Mouse (Mus musculus): ENCODE measurements around the gene Zfhx2. TPM values are rescaled to one million over a fixed set of nuclear protein-coding genes. Genes with fewer than 3 reads are reported as not detected.

The Zfhx2 gene
- polyA plus RNA-seq, 1 experiment, result 6.3 TPM

- TF ChIP-seq POLR2A (IDR thresholded peaks at IDR 0.05; ENCODE audit: control insufficient read depth, extremely low read depth, insufficient read depth, low read length, poor library complexity) (no peak), CTCF (IDR thresholded peaks at IDR 0.05; ENCODE audit: borderline replicate concordance, control insufficient read depth, extremely low read depth, insufficient read depth, low read length, poor library complexity) (no peak)
- H3K36me3 ChIP-seq (ENCODE audit: control insufficient read depth, insufficient read depth, low read length), result no peaks in the 10 kb centered on the region
Observed at GRCm38 (mm10) chr14:55011116-55011515, 81.0 kb downstream of the Zfhx2 start.

More at GRCm38 (mm10) chr14:55011116-55011515, 81.0 kb downstream of the Zfhx2 start:
- Histone ChIP-seq H3K27ac (ENCODE audit: control insufficient read depth, insufficient read depth, low read length) (no peak overlapping the region), H3K27me3 (ENCODE audit: control insufficient read depth, insufficient read depth, low read length) (no peaks in the 10 kb centered on the region), H3K4me3 (ENCODE audit: control insufficient read depth, insufficient read depth, low read length) (no peak overlapping the region), H3K4me1 (replicated peaks; ENCODE audit: control insufficient read depth, insufficient read depth, low read length) (peaks cover 5% of the 10 kb centered on the region)
- peak; percentile 13 for DNase-seq
- 85% methylated on average over 4 of the region's 4 CpGs for WGBS

Other genes starting within 250 kb of the Zfhx2 start
- gene Homez, start 221.4 kb downstream of the Zfhx2 start, polyA plus RNA-seq (2012; rRNA removed), result 4.7 and 5.9 TPM in 2 replicates
- 14.3 and 18.2 TPM in 2 replicates for gene Ppp1r3e, start 214.8 kb downstream of the Zfhx2 start, polyA plus RNA-seq (2012; rRNA removed)
- 21.4 and 23.5 TPM in 2 replicates for gene Bcl2l2, start 208.9 kb downstream of the Zfhx2 start, polyA plus RNA-seq (2012; rRNA removed)
- 0.28 and 1.9 TPM in 2 replicates for gene Gm20521, start 208.9 kb downstream of the Zfhx2 start, polyA plus RNA-seq (2012; rRNA removed)
- 190 and 219 TPM in 2 replicates for gene Pabpn1, start 199.8 kb downstream of the Zfhx2 start, polyA plus RNA-seq (2012; rRNA removed)
- 25.7 and 29.9 TPM in 2 replicates for gene Slc22a17, start 179.2 kb downstream of the Zfhx2 start, polyA plus RNA-seq (2012; rRNA removed)
- 20.0 and 25.0 TPM in 2 replicates for gene Efs, start 166.2 kb downstream of the Zfhx2 start, polyA plus RNA-seq (2012; rRNA removed)
- 0.11 and 0.50 TPM in 2 replicates for gene Il25, start 159.6 kb downstream of the Zfhx2 start, polyA plus RNA-seq (2012; rRNA removed)
- 0.67 and 0.92 TPM in 2 replicates for gene Cmtm5, start 156.1 kb downstream of the Zfhx2 start, polyA plus RNA-seq (2012; rRNA removed)
- gene Myh6, start 125.4 kb downstream of the Zfhx2 start, polyA plus RNA-seq (2012; rRNA removed), result 13.4 and 159 TPM in 2 replicates
- not detected in 2 replicates for gene Gm17428, start 115.4 kb downstream of the Zfhx2 start, polyA plus RNA-seq (2012; rRNA removed)
- gene Myh7, start 97.7 kb downstream of the Zfhx2 start, polyA plus RNA-seq (2012; rRNA removed), result 0.23 and 0.96 TPM in 2 replicates
- gene Ngdn, start 76.9 kb downstream of the Zfhx2 start, polyA plus RNA-seq (2012; rRNA removed), result 24.6 and 31.0 TPM in 2 replicates
- gene Thtpa, start 2.5 kb upstream of the Zfhx2 start, polyA plus RNA-seq (2012; rRNA removed), result 6.0 and 6.1 TPM in 2 replicates
- gene Ap1g2, start 14.3 kb upstream of the Zfhx2 start, polyA plus RNA-seq (2012; rRNA removed), result 91.5 and 94.5 TPM in 2 replicates
- 0.37 and 0.51 TPM in 2 replicates for gene Jph4, start 24.6 kb upstream of the Zfhx2 start, polyA plus RNA-seq (2012; rRNA removed)
- 0.10 and 0.50 TPM in 2 replicates for gene Dhrs2, start 129.7 kb upstream of the Zfhx2 start, polyA plus RNA-seq (2012; rRNA removed)